Mouse (Mus musculus) left cerebral cortex, adult 2 months (tissue): Measurements from ENCODE around the gene Rarb. TPM values are rescaled to one million over a fixed set of nuclear protein-coding genes. Genes with fewer than 3 reads are reported as not detected.

Source experiments
- DNase-seq, 2 experiments: peaks; one replicate each; pipeline ENCODE4 v3.0.0; 2021 to 2022; ENCODE audit warnings: low spot score in 2 of 2, mixed read lengths in 1 of 2; ENCODE audit errors: extremely low spot score in 1 of 2
- H3K27ac ChIP-seq: fragments of 200-600 bp; 2 replicates; pipeline ENCODE4 v1.8.1; 2022
- H3K4me3 ChIP-seq: fragments of 200-600 bp; 2 replicates; pipeline ENCODE4 v1.8.1; 2022
- CTCF ChIP-seq: fragments of 200-600 bp; IDR thresholded peaks from 2 replicates; pipeline ENCODE4 v1.8.1; 2022; ENCODE audit warnings: antibody characterized with exemption, mild to moderate bottlenecking, moderate library complexity
- intact Hi-C: fragments of 180-260 bp; cut with DNase I; formaldehyde crosslinking; loops from one replicate; pipeline ENCODE4 v1.15.1; 2025
- total RNA-seq, 2 experiments: library from RNA; stranded (reverse); gene quantifications; 2 replicates each; pipeline ENCODE4 v1.2.3; 2021

Rarb gene
- total RNA-seq, 2 experiments from 2014 or later: 10.1 to 16.6 TPM

GRCm38 (mm10) chr14:16573475-16574171 lies 245.3 kb downstream of the Rarb start:
- intact Hi-C loops: loop anchor here (5.0 kb wide), 1 partner anchor 126 kb away; no protein-coding TSS in a partner anchor
- DNase-seq: no peak
- Histone ChIP-seq H3K4me3 (peak overlapping the region; percentile 68), H3K27ac (no peak overlapping the region)
- no peak for TF ChIP-seq CTCF

- no peak overlapping the region for H3K27ac ChIP-seq
- intact Hi-C loops: loop anchor here (5.0 kb wide), 1 partner anchor 126 kb away; no protein-coding TSS in a partner anchor
Observed at GRCm38 (mm10) chr14:16572755-16573340, 246.1 kb downstream of the Rarb start.

DNA sequence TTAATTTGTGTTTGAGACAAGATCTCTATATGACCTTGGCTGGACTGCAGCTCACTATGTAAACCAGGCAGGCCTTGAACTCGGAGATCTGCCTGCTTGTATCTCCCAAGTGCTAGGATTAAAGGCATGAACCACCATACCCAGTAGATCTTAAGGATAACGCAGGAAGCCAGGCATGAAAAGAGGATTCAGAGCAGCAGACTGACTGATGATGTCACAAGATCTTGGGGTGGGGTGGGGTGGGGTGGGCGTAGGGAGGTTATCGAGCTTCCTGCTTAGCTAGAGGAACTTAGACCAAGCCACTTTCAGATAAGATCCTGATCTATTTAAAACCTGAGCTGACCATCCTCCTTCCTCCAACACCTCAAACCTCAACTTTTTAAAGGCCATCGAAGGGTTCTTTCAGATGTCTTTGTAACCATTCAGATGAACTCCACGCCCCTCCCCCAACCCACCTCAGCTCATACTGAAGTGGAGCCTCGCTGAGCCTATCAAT lies 249.4 kb downstream of the Rarb start:
- TF ChIP-seq CTCF: no peak
- no peak for DNase-seq
- intact Hi-C loops: loop anchor here (5.0 kb wide), 1 partner anchor 122 kb away; no protein-coding TSS in a partner anchor
- H3K4me3 ChIP-seq: no peak overlapping the region
- H3K27ac ChIP-seq: no peak overlapping the region

More at GRCm38 (mm10) chr14:16572755-16573340, 246.1 kb downstream of the Rarb start:
- DNase-seq: no peak
- no peak overlapping the region for H3K4me3 ChIP-seq
- TF ChIP-seq CTCF: no peak

GRCm38 (mm10) chr14:16566920-16567319 lies 252.0 kb downstream of the Rarb start:
- intact Hi-C loops: no loop called here
- no peak for TF ChIP-seq CTCF
- H3K27ac ChIP-seq: no peak overlapping the region
- DNase-seq: no peak
- H3K4me3 ChIP-seq: no peak overlapping the region

GRCm38 (mm10) chr14:16563912-16564311 lies 255.0 kb downstream of the Rarb start:
- intact Hi-C loops: no loop called here
- Histone ChIP-seq H3K4me3 (no peak overlapping the region), H3K27ac (no peak overlapping the region)
- no peak for DNase-seq
- TF ChIP-seq CTCF: no peak

- H3K4me3 ChIP-seq: no peak overlapping the region
- no peak for DNase-seq
- TF ChIP-seq CTCF: no peak; the same call in 1 of the 2 replicates
- intact Hi-C loops: no loop called here
- H3K27ac ChIP-seq: no peak overlapping the region
Observed at GRCm38 (mm10) chr14:16561496-16562170, 257.3 kb downstream of the Rarb start.

DNA sequence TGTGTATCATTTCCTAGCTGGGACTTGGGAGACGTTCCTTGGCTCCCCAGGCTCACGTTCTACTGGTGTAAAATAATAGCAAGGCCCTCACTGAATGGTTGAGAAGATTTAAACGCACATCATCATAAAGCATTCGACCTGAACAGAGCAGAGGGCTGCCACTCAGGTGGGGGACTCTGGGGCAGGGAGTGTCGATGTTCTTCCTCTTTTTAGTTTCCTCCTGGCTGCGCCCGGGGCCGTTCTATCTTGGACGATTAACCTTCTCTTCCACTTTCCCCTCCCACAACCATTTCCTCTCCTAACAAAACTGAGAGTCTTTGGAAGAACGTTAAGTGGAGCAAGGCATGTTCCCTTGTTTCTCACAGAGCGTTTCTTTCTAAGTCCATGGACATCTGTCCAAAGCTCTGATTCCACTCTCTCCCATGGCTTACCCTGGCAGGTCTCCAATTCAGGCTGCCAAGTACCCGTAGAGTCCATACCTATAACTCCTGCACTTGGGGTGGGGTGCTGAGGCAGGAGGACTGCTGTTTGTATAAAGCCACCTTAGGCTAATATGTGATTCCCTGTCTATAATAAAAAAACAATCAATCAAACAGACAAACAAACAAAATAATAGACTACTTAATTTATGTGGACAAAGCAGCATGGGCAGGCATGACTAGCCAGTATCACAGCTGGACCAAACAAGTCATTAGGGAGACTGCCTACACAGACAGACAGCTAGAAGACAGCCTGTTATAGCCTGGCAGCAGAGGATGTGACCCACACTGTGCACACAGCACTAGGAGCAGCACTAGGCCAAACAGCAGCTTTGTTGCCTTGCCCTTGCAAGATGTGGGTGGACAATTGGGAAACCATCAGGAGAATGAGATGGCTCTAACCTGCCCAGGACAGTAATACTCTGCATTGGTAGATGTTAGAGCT lies 259.4 kb downstream of the Rarb start:
- intact Hi-C loops: no loop called here
- no peak for DNase-seq
- Histone ChIP-seq H3K27ac (no peak overlapping the region), H3K4me3 (no peak overlapping the region)
- TF ChIP-seq CTCF: no peak

DNA sequence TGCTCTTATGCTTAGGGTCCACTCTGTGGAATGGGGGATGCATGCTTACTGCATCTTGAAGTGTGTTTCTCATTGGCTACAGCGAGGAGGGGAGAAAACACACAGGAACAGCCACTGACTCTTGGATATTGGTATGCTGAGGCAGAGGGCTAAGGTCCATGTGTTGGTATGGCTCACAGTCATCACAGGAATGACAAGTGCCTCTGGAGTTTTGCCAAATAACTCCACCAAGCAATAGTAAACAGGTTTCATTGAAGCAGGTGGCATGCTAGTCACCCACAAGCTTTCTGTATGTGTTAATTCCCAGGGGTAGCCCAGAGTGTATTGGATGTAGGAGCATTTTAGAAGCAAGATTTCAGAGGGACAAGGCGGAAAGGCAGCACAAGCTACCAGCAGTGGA lies 260.9 kb downstream of the Rarb start:
- no peak for TF ChIP-seq CTCF
- Histone ChIP-seq H3K27ac (no peak overlapping the region), H3K4me3 (no peak overlapping the region)
- no peak for DNase-seq
- intact Hi-C loops: no loop called here

GRCm38 (mm10) chr14:16554643-16555459 lies 264.1 kb downstream of the Rarb start:
- no peak overlapping the region for H3K27ac ChIP-seq
- TF ChIP-seq CTCF: no peak
- intact Hi-C loops: no loop called here
- no peak overlapping the region for H3K4me3 ChIP-seq
- no peak for DNase-seq

DNA sequence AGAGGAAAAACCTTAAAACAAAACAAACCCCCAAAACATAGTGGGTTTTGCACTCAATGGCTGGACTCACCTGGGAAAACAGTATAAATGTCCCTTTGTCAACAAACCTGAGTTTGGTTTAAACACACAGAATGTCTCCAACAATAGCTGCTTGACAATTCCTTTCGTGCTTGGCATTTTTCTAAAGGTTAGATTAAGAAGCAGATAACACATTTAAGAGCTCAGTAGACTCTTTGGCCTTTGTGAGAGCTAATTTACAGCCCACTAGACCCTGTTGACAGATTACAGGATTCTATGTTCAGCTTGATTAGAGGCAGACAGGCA lies 264.7 kb downstream of the Rarb start:
- TF ChIP-seq CTCF: no peak
- no peak for DNase-seq
- Histone ChIP-seq H3K27ac (no peak overlapping the region), H3K4me3 (no peak overlapping the region)
- intact Hi-C loops: no loop called here

DNA sequence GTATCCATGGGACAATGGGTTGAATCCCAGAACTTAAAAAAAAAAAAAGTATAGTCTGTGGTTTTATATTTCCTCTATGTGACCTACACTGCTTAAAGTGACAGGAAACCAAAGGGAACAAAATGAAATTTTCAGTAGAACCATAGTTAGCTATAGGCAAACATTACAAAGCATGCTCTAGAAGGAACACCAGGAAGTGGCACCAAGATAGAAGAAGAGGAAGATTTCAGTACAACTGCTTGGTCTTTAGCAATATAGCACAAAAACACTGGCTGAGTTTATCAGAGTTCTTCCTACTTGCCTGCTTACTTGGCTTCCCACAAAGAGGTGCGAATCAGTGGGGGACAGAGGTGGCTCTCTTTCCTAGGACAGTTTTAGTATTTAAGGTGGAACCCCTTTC lies 266.7 kb downstream of the Rarb start:
- intact Hi-C loops: no loop called here

More for the DNA sequence above, 266.7 kb downstream of the Rarb start:
- no peak for DNase-seq
- no peak for TF ChIP-seq CTCF
- no peak overlapping the region for H3K27ac ChIP-seq
- H3K4me3 ChIP-seq: no peak overlapping the region
